Mouse (Mus musculus): ENCODE results near the gene Fermt3.

The Fermt3 gene

GRCm38 (mm10) chr19:6979001-6979479 is 40.2 kb downstream of the Fermt3 start:
- in situ Hi-C loops (cut with MboI; ENCODE audit: low pct_unique_long_range_greater_than_20kb in 1 of 2, low sequenced_read_pairs in 2 of 2, unreplicated experiment in 1 of 2), result no loop called here

DNA sequence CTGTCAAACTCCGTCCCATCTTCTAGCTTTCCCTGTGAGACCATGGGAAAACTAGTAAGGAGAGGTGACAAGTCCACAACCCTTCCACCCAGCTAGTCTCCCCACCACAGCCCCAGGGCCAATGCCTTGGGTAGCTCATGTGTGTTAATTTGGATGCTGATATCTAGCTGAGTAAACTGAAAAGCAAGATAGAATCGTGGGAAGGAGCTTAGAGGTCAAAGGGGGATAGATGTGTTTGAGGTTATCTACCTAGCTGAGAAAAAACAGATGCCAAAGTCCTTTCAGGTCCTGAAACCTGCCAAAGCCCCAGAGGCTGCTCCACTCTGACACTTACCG is 40.7 kb downstream of the Fermt3 start:
- in situ Hi-C loops (cut with MboI; ENCODE audit: low pct_unique_long_range_greater_than_20kb in 1 of 2, low sequenced_read_pairs in 2 of 2, unreplicated experiment in 1 of 2), result no loop called here

DNA sequence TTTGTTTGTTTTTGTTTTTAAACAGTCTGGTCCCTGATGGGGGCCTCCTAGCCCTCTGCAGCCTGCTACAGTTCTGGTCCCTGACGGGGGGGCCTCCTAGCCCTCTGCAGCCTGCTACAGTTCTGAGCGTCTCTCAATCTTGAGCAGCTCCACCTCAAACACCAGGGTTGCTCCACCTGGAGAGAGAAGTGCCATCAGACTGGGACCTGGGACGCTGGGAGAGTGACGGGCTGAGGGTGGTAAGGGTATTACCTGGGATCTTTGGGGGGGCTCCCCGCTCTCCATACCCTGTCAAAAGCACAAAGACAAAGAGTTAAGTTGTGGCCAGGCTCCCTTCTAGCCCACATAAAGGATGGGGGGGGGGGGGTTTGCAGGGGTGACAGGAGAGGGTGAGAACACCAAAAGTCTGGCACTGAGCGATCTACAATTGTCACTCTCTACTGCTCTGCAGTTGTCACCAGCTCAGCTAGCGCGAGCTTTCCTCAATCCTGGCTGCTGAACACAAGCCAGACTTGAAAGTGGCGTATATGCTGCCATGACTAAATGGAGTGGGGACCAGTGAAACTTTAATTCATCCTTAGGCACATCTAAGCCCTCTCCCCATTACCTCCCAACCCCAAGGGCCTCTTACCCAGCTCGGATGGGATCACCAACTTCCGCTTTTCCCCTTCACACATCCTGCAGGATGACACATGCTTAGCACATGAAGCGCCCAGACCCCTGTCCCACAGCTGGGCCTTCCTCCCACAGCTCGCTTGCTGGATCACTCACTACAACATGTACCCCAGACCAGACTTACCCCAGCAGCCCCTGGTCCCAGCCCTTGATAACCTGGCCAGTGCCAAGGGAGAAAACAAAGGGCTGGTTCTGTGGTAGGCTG is 41.3 kb downstream of the Fermt3 start:
- in situ Hi-C loops (cut with MboI; ENCODE audit: low pct_unique_long_range_greater_than_20kb in 1 of 2, low sequenced_read_pairs in 2 of 2, unreplicated experiment in 1 of 2), result no loop called here

- in situ Hi-C loops (cut with MboI; ENCODE audit: low pct_unique_long_range_greater_than_20kb in 1 of 2, low sequenced_read_pairs in 2 of 2, unreplicated experiment in 1 of 2), result no loop called here
These were observed 43.4 kb downstream of the Fermt3 start, which contains the start of gene Plcb3 for GRCm38 (mm10) chr19:6975537-6976521. Gene Plcb3, minus strand, starts transcription at chr19:6976470.

DNA sequence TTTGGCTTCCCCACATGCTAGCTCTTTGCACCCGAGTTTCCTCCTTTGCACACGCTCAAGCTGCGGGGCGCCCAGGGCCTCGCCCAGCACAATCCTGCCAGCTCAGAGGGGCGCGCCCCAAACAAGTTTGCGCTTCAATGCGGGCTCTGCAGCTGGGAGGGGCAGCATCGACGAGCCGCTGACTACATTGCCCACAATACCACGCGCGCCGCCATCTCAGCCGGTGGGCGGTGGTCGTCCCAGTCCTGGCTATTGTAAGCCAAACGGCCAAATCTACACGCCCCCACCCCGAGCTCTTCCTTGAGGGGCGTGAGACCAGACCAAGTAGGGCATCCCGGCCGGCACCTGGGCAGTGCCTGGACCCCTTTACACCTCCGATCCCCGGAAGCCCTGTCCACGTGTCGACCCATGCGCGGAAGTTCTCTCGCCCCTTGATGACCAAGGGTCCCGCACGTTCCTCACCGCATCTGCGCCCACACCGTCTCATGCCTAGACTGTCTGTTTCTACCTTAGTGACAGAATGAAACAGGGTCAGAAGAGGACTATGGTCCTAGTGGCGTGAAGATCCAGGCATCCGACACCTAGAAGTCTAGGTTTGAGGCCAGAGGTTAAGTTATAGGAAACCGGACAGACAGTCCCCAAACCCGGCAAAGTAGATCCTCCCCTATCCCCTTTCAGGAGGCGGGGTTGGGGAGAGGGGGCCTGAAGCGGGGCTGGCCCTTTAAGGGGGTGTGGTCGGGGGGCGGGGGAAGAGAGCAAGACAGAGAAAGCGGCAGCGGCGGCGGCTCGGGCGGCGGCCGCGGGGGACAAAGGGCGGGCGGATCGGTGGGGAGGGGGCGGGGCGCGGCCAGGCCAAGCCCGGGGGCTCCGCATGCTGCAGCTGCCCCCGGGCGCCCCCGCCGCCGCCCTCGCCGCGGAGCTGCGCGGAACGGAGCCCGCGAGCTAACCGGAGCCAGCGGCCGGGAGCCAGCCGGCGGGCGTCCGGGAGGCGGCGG is 44.8 kb downstream of the Fermt3 start, which contains the start of gene Ppp1r14b:
Gene Ppp1r14b, plus strand, starts transcription at position 758 of the 995 bp plus-strand sequence.
- in situ Hi-C loops (cut with MboI; ENCODE audit: low pct_unique_long_range_greater_than_20kb in 1 of 2, low sequenced_read_pairs in 2 of 2, unreplicated experiment in 1 of 2), result no loop called here

DNA sequence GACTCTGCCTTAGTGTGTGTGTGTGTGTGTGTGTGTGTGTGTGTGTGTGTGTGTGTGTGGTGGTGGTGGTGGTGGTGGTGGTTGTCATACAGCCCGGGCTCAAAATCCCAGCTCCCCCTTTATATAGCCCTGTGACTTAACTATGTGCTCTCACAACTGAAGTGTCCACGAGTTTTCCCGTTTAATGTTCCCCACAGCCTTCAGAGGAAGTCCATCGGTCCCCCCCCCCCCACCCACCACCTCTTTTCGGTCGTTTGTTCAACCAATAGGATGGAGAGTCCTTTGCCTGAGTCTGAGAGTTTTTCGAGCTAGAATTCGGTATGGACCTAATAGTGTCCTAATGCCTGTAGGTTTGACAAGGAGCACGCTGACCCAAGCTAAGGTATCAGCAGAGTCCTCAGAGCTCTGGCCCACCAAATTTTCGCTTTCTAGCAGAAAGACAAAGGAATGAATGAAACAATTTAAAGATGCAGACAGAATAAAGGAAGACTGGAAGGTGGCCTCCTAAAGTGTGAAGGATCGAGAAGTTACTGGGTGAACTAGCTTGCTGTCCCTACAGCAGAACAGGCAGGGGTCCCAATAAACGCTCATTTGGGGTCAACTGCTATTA is 45.6 kb downstream of the Fermt3 start:
- in situ Hi-C loops (cut with MboI; ENCODE audit: low pct_unique_long_range_greater_than_20kb in 1 of 2, low sequenced_read_pairs in 2 of 2, unreplicated experiment in 1 of 2), result no loop called here

DNA sequence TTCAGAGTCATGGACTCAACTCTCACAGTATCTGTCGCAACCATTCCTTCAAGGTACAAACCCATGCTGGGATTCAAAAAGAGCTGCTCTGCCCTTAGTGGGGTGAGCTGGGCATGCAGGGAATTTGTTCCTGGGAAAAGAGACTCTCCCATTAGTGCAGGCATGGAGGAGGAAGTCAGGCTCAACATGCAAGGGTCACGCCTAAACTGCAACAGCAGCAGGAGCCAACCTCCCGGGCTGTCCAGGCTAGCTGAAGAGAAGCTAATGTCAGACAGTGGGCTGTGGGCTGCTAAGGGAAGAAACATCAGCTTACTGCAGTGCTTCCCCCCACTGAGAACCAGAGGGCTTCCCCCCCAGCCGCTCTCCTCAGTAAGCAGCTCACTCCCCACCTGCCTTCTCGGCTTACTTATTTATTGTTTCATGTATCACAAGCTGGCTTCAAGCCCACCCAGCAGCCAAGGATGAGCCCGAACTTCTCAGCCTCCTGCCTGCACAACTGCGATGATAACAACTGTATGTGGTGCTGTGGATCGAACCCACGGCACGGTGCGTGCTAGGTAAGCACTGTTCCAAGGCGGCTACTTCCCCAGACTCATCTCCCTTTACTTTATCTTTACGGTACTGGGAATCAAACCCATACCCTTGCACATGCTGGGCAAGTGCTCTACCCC is 46.9 kb downstream of the Fermt3 start:
- in situ Hi-C loops (cut with MboI; ENCODE audit: low pct_unique_long_range_greater_than_20kb in 1 of 2, low sequenced_read_pairs in 2 of 2, unreplicated experiment in 1 of 2), result no loop called here

DNA sequence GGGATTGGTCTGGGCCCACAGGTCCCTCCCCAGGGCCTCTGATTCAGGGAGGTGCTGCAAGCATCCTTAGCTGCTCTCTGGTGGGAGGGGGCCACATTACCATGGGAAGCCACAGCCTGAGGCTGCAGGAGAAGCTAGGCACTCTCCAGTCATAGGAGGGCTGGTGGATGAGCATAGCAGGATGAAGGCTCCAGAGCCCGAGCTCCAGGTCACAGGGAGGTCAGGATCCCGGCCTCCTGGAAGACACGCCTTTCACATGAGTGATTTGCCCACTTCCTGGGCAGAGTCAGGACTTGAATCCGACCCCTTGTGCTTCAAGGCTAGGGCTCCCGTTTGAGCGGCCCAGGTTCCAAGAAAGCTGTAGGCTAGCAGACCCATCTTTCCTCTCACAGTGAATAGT is 47.6 kb downstream of the Fermt3 start:
- in situ Hi-C loops (cut with MboI; ENCODE audit: low pct_unique_long_range_greater_than_20kb in 1 of 2, low sequenced_read_pairs in 2 of 2, unreplicated experiment in 1 of 2), result no loop called here

DNA sequence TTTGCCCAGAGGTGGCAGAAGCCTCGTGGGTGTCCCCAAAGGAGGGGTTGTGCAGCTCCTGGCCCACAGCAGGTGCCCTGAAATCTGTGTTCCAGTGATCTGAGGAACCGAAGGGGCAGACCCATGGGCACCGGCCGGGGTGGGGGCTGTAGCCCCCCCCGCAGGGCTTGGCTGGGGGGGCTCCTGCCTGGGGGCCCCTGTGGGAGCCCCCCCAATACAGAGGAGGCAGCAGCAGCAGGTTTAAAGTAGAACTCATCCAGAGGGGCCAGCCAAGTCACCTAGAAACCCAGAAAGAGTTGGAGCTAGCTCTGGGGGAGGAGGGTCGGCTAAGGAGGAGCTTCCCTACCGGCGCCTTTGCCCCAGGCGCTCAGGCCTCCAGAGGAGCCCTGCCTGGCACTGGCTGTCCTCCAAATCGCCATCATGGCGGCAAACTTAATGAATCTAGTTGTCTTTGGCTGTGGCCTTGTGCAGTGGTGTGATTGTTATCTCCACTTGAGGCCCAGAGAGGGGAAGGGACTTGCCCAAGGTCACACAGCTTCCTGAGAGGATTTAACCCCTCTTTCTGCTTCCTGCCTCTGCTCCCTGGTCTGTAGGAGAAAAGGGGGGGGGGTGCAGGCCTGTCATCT is 48.7 kb downstream of the Fermt3 start:
- in situ Hi-C loops (cut with MboI; ENCODE audit: low pct_unique_long_range_greater_than_20kb in 1 of 2, low sequenced_read_pairs in 2 of 2, unreplicated experiment in 1 of 2), result no loop called here

DNA sequence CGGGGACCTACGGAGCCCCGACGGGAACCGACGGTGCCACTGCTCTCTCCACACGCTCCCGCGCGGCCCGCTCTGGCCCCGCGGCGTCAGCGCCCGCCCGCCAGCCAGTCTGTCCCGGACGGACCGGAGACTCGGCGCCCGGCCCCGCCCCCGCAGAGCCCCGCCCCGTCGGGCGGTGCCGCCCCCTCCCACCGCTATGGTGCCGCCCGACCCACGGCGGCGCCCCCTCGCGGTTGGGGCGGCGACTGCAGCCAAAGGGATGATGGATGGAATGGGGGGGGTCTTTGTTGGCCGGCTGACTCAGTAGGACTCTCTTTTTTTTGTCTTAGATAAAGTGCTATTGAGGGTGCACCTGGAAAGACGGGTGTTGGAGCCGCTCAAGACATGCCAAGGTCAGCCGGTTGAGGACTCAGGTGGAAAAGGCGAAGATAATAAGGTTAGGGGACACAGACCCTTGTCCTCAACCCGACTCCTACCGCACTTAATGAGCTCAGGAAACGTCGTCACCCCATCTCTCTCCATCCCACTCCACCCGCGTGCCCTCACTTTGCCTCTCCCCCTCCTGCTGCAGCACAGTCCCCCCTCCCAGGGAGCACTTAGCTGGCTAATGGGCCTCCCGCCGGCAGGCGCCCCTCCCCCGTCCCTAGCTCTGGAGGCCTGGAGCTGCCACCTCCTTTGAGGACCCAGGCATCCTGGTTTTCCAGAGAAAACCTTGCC is 49.4 kb downstream of the Fermt3 start:
- in situ Hi-C loops (cut with MboI; ENCODE audit: low pct_unique_long_range_greater_than_20kb in 1 of 2, low sequenced_read_pairs in 2 of 2, unreplicated experiment in 1 of 2), result no loop called here

GRCm38 (mm10) chr19:6969291-6969664 is 50.0 kb downstream of the Fermt3 start:
- in situ Hi-C loops (cut with MboI; ENCODE audit: low pct_unique_long_range_greater_than_20kb in 1 of 2, low sequenced_read_pairs in 2 of 2, unreplicated experiment in 1 of 2), result no loop called here

DNA sequence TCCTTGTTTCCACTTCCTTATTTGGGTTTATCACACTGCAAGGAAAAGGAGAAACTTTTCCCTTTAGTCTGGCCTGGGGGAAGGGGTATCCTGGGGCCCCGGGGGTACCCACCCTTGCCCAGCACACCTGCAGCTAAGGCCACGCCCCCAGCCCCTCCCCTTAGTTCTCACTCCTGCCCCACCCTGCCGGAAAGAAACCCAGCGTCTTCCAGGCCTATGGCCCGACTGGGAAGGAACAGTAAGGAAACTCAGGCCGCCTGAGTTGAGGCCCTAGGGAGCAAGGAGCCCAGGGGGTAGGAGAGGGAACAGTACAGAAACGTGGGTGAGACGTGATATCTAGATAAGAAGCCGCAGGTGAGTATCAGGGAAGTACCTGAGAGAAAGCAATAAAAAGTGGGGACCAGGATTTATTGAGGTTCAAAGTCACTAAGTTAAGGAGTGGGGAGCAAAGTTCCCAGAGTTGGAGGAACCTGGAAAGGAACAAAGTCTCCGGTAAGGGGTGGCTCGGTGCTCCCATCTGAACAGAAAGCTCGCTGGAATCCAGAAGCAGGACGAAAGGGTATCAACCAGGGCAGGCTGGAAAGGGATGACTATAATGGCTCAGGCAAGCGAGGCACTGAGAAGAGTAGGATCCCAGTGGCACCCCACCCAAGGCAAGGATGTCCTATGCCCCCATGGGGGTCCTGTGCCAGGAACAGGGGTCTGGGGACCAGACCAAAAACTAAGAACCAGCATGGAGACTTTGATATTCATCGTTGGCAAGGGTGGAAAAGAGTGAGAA is 50.6 kb downstream of the Fermt3 start:
- in situ Hi-C loops (cut with MboI; ENCODE audit: low pct_unique_long_range_greater_than_20kb in 1 of 2, low sequenced_read_pairs in 2 of 2, unreplicated experiment in 1 of 2), result no loop called here

GRCm38 (mm10) chr19:6956461-6956860 is 62.8 kb downstream of the Fermt3 start:
- in situ Hi-C loops (cut with MboI; ENCODE audit: low pct_unique_long_range_greater_than_20kb in 1 of 2, low sequenced_read_pairs in 2 of 2, unreplicated experiment in 1 of 2), result no loop called here

GRCm38 (mm10) chr19:6955424-6955823 is 63.8 kb downstream of the Fermt3 start:
- in situ Hi-C loops (cut with MboI; ENCODE audit: low pct_unique_long_range_greater_than_20kb in 1 of 2, low sequenced_read_pairs in 2 of 2, unreplicated experiment in 1 of 2), result no loop called here

- in situ Hi-C loops (cut with MboI; ENCODE audit: low pct_unique_long_range_greater_than_20kb in 1 of 2, low sequenced_read_pairs in 2 of 2, unreplicated experiment in 1 of 2), result no loop called here
These were observed 65.2 kb downstream of the Fermt3 start for GRCm38 (mm10) chr19:6954046-6954445.

DNA sequence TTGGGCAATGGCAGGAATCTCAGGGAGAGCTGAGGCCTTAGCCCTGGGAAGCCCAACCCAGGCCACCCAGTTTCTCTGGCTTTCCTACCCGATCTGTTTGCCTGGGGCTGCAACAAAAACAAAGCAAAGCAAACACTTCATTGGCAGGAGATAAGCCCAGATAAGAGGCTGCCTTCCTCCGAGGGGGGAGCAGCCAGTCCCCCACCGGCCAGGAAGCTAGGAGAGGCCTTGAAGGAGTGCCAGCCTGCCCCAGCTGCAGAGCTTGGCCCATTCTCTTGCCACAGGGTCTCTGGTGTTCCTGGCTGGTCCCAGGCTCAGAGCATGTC is 66.6 kb downstream of the Fermt3 start:
- in situ Hi-C loops (cut with MboI; ENCODE audit: low pct_unique_long_range_greater_than_20kb in 1 of 2, low sequenced_read_pairs in 2 of 2, unreplicated experiment in 1 of 2), result no loop called here
